Mouse (Mus musculus): ENCODE measurements around the gene Rerg.

Gene Rerg

GRCm38 (mm10) chr6:137131794-137132193, 38.5 kb downstream of the Rerg start:
- DNase-seq (ENCODE audit: low read depth, low spot score): no peak

GRCm38 (mm10) chr6:137131349-137131748, 38.9 kb downstream of the Rerg start:
- no peak for DNase-seq (ENCODE audit: low read depth, low spot score)

- no peak for DNase-seq (ENCODE audit: low read depth, low spot score)
Measured at GRCm38 (mm10) chr6:137126861-137127260, 43.4 kb downstream of the Rerg start.

- DNase-seq (ENCODE audit: low read depth, low spot score): no peak
Measured at GRCm38 (mm10) chr6:137126224-137126623, 44.1 kb downstream of the Rerg start.

GRCm38 (mm10) chr6:137125433-137125832, 44.9 kb downstream of the Rerg start:
- DNase-seq (ENCODE audit: low read depth, low spot score): no peak

- no peak for DNase-seq (ENCODE audit: low read depth, low spot score)
Measured at GRCm38 (mm10) chr6:137125006-137125405, 45.3 kb downstream of the Rerg start.

- DNase-seq (ENCODE audit: low read depth, low spot score): no peak
Measured at GRCm38 (mm10) chr6:137116849-137117473, 53.3 kb downstream of the Rerg start.

- no peak for DNase-seq (ENCODE audit: low read depth, low spot score)
Measured at GRCm38 (mm10) chr6:137114859-137115258, 55.4 kb downstream of the Rerg start.

GRCm38 (mm10) chr6:137111266-137111813, 59.0 kb downstream of the Rerg start:
- DNase-seq (ENCODE audit: low read depth, low spot score): no peak

GRCm38 (mm10) chr6:137110778-137111174, 59.5 kb downstream of the Rerg start:
- DNase-seq (ENCODE audit: low read depth, low spot score): no peak

GRCm38 (mm10) chr6:137109811-137110777, 60.2 kb downstream of the Rerg start:
- no peak for DNase-seq (ENCODE audit: low read depth, low spot score)

GRCm38 (mm10) chr6:137105285-137105684, 65.0 kb downstream of the Rerg start:
- no peak for DNase-seq (ENCODE audit: low read depth, low spot score)

- no peak for DNase-seq (ENCODE audit: low read depth, low spot score)
Measured at GRCm38 (mm10) chr6:137102662-137103179, 67.6 kb downstream of the Rerg start.

- DNase-seq (ENCODE audit: low read depth, low spot score): no peak
Measured at GRCm38 (mm10) chr6:137101886-137102661, 68.2 kb downstream of the Rerg start.

- DNase-seq (ENCODE audit: low read depth, low spot score): no peak
Measured at GRCm38 (mm10) chr6:137100259-137100658, 70.0 kb downstream of the Rerg start.

GRCm38 (mm10) chr6:137098232-137099191, 71.8 kb downstream of the Rerg start:
- no peak for DNase-seq (ENCODE audit: low read depth, low spot score)

GRCm38 (mm10) chr6:137094475-137094874, 75.8 kb downstream of the Rerg start:
- no peak for DNase-seq (ENCODE audit: low read depth, low spot score)

GRCm38 (mm10) chr6:137088469-137088868, 81.8 kb downstream of the Rerg start:
- no peak for DNase-seq (ENCODE audit: low read depth, low spot score)

GRCm38 (mm10) chr6:137087956-137088355, 82.3 kb downstream of the Rerg start:
- no peak for DNase-seq (ENCODE audit: low read depth, low spot score)

- DNase-seq (ENCODE audit: low read depth, low spot score): no peak
Measured at GRCm38 (mm10) chr6:137087470-137087869, 82.8 kb downstream of the Rerg start.

Data from c-Kit-negative CD71-positive TER-119-positive erythroid progenitor cells, embryonic 14.5 days (primary cell).